Mouse (Mus musculus): Measurements from ENCODE around the gene Mief2.

GRCm38 (mm10) chr11:60774841-60775240 is 46.6 kb downstream of the Mief2 start:
- no peak for TF ChIP-seq CTCF (IDR thresholded peaks at IDR 0.05; ENCODE audit: low read depth)
- peak; percentile 56 for TF ChIP-seq EP300 (IDR thresholded peaks at IDR 0.05; ENCODE audit: low read depth)

All from liver, postnatal 0 days (tissue).